In the genomic region with DNA sequence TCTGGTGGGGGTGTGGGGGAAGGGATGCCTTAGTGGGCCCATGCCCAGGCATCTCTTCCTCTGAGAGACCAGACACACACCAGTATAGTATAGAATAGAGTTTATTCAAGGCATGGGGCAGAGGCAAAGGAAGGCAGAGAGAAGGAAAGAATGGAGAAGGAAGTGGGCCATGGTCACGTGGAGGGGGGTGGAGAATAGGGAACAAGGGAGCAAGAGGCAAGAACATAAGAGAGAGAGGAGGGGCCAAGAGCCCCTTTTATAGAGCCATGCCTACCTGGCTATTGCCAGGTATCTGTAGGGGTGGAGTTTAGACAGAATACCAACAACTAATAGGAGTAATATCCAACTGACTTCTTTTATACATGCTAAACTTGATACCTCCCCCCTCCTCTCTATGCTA, we compare ENCODE assay signal across 18 mouse cellular contexts.
A peak's percentile ranks its signal among the peaks of the same experiment; 100 is the strongest.
DNase-seq lines count a peak whose midpoint lies in the region; ATAC-seq and TF ChIP-seq lines count a peak whose summit lies in the region.
"Had no signal": no experiment of that assay in that cellular context is flagged by ENCODE, and none has a peak within 500 bp of the region (broad histone marks: within the 10 kb centered on the region; RNA-seq: fewer than 3 reads in every experiment).

No protein-coding gene starts in this region.

- peak; percentile 44; the same call in 1 of the 2 replicates for ATAC-seq in midbrain, embryonic 11.5 days (ENCODE audit: low FRiP score)
- ATAC-seq in midbrain, postnatal 0 days (ENCODE audit: low FRiP score), result no peak
- peak; percentile 67 for ATAC-seq in granulocyte monocyte progenitor cell, adult 5-6 weeks (replicated peaks; ENCODE audit: poor library complexity, severe bottlenecking)
- peak; percentile 21; the same call in 1 of the 2 replicates for ATAC-seq in neural tube, embryonic 15.5 days (ENCODE audit: low FRiP score)
- ATAC-seq: inflammation-experienced regulatory T-cells, adult 6 months had no signal

- no peaks in the 10 kb centered on the region for H3K27me3 ChIP-seq in midbrain, embryonic 11.5 days (ENCODE audit: control insufficient read depth, insufficient read depth, low read length)
- H3K27me3 ChIP-seq in midbrain, postnatal 0 days (ENCODE audit: insufficient read depth, low read length), result no peaks in the 10 kb centered on the region
- H3K27me3 ChIP-seq in neural tube, embryonic 15.5 days (replicated peaks), result no peaks in the 10 kb centered on the region
- H3K27me3 ChIP-seq: embryonic facial prominence, embryonic 15.5 days; limb, embryonic 12.5 days; liver, embryonic 13.5 days had no signal

- WGBS in midbrain, embryonic 11.5 days, result 46% methylated on average over 1 of the region's 1 CpGs
- WGBS in midbrain, postnatal 0 days, result 62% methylated on average over 1 of the region's 1 CpGs
- 48% methylated on average over 1 of the region's 1 CpGs for WGBS in neural tube, embryonic 15.5 days

- peaks cover 2% of the 10 kb centered on the region for H3K4me1 ChIP-seq in midbrain, embryonic 11.5 days (ENCODE audit: control insufficient read depth, insufficient read depth, low read length)
- H3K4me1 ChIP-seq in midbrain, postnatal 0 days (ENCODE audit: insufficient read depth, low read length), result no peaks in the 10 kb centered on the region
- peaks cover 9% of the 10 kb centered on the region for H3K4me1 ChIP-seq in neural tube, embryonic 15.5 days
- H3K4me1 ChIP-seq: embryonic facial prominence, embryonic 15.5 days; liver, embryonic 13.5 days had no signal

- TF ChIP-seq CTCF in midbrain, postnatal 0 days (IDR thresholded peaks at IDR 0.05), result no peak

- no peak overlapping the region for H3K4me3 ChIP-seq in midbrain, embryonic 11.5 days (ENCODE audit: low read depth, low read length)
- no peak overlapping the region for H3K4me3 ChIP-seq in midbrain, postnatal 0 days (ENCODE audit: low read depth, low read length)
- H3K4me3 ChIP-seq in neural tube, embryonic 15.5 days (replicated peaks), result no peak overlapping the region
- H3K4me3 ChIP-seq: embryonic facial prominence, embryonic 15.5 days; liver, embryonic 13.5 days had no signal

- H3K4me2 ChIP-seq in midbrain, embryonic 11.5 days, result no peak overlapping the region
- no peak overlapping the region for H3K4me2 ChIP-seq in midbrain, postnatal 0 days (ENCODE audit: low read depth, low read length, poor library complexity, severe bottlenecking)
- H3K4me2 ChIP-seq in neural tube, embryonic 15.5 days, result no peak overlapping the region
- H3K4me2 ChIP-seq: embryonic facial prominence, embryonic 15.5 days; liver, embryonic 13.5 days had no signal

- DNase-seq in heart, adult 11 months, result peak; percentile 41
- no peak for DNase-seq in heart, postnatal 36 days
- no peak for DNase-seq in midbrain, embryonic 11.5 days (ENCODE audit: low spot score, missing footprints)
- no peak for DNase-seq in midbrain, postnatal 0 days (ENCODE audit: low spot score)
- DNase-seq in layer of hippocampus, adult 9-11 months, result no peak
- DNase-seq in urinary bladder, postnatal 14 days (ENCODE audit: low spot score), result no peak
- DNase-seq: adrenal gland, postnatal 36 days; cerebellum, adult 8-10 months; gastrocnemius, postnatal 14 days; heart, postnatal 10 days; kidney, postnatal 14 days; liver, embryonic 13.5 days; thymus, postnatal 36 days had no signal

- H3K27ac ChIP-seq in midbrain, embryonic 11.5 days (ENCODE audit: low read depth, low read length), result no peak overlapping the region
- no peak overlapping the region for H3K27ac ChIP-seq in midbrain, postnatal 0 days (ENCODE audit: low read depth, low read length)
- H3K27ac ChIP-seq in neural tube, embryonic 15.5 days (replicated peaks), result no peak overlapping the region
- H3K27ac ChIP-seq: embryonic facial prominence, embryonic 15.5 days; limb, embryonic 12.5 days; liver, embryonic 13.5 days had no signal

- no peak overlapping the region for H3K9ac ChIP-seq in midbrain, embryonic 11.5 days (ENCODE audit: low read length)
- H3K9ac ChIP-seq in midbrain, postnatal 0 days (replicated peaks; ENCODE audit: low read length, poor library complexity, severe bottlenecking), result no peak overlapping the region
- no peak overlapping the region for H3K9ac ChIP-seq in neural tube, embryonic 15.5 days (replicated peaks)
- H3K9ac ChIP-seq: embryonic facial prominence, embryonic 15.5 days; liver, embryonic 13.5 days had no signal

- intact Hi-C loops in heart, postnatal 36 days (cut with DNase I), result no loop called here

- H3K36me3 ChIP-seq in midbrain, embryonic 11.5 days (ENCODE audit: control insufficient read depth, insufficient read depth, low read length), result no peaks in the 10 kb centered on the region
- no peaks in the 10 kb centered on the region for H3K36me3 ChIP-seq in midbrain, postnatal 0 days (ENCODE audit: insufficient read depth, low read length)
- no peaks in the 10 kb centered on the region for H3K36me3 ChIP-seq in neural tube, embryonic 15.5 days
- H3K36me3 ChIP-seq: embryonic facial prominence, embryonic 15.5 days; limb, embryonic 12.5 days; liver, embryonic 13.5 days had no signal

- no peaks in the 10 kb centered on the region for H3K9me3 ChIP-seq in midbrain, embryonic 11.5 days (ENCODE audit: control insufficient read depth, low read length)
- no peaks in the 10 kb centered on the region for H3K9me3 ChIP-seq in midbrain, postnatal 0 days (ENCODE audit: low read length)
- H3K9me3 ChIP-seq in neural tube, embryonic 15.5 days (replicated peaks), result no peaks in the 10 kb centered on the region
- H3K9me3 ChIP-seq: embryonic facial prominence, embryonic 15.5 days; limb, embryonic 12.5 days; liver, embryonic 13.5 days had no signal
